Mouse (Mus musculus) liver, adult 2 months (tissue): Measurements from ENCODE around the gene Pkn3. TPM values are rescaled to one million over a fixed set of nuclear protein-coding genes. Genes with fewer than 3 reads are reported as not detected.
A peak's percentile ranks its signal among the peaks of the same experiment; 100 is the strongest.

Experiments
- DNase-seq: peaks from one replicate; pipeline ENCODE4 v3.0.0-alpha.2; 2011; ENCODE audit warnings: low read depth, low spot score; ENCODE audit errors: extremely low read depth
- H3K27ac ChIP-seq: fragments of 200-500 bp; replicated peaks from 2 replicates; pipeline ENCODE4 v1.5.1; 2012; ENCODE audit warnings: low read depth, mild to moderate bottlenecking, control low read depth, inconsistent platforms, low read length; ENCODE audit not compliant: insufficient read depth
- H3K27me3 ChIP-seq: fragments of 200-500 bp; 2 replicates; pipeline ENCODE4 v1.6.1; 2012; ENCODE audit warnings: mild to moderate bottlenecking, moderate library complexity, low read length, inconsistent platforms; ENCODE audit not compliant: control insufficient read depth, insufficient read depth
- H3K36me3 ChIP-seq: fragments of 200-500 bp; 2 replicates; pipeline ENCODE4 v1.6.1; 2012; ENCODE audit warnings: low read length, inconsistent platforms; ENCODE audit not compliant: control insufficient read depth, insufficient read depth
- H3K4me1 ChIP-seq: fragments of 200-500 bp; 2 replicates; pipeline ENCODE4 v1.6.1; 2011; ENCODE audit warnings: low read length; ENCODE audit not compliant: control insufficient read depth, insufficient read depth
- H3K4me3 ChIP-seq: fragments of 200-500 bp; 2 replicates; pipeline ENCODE4 v1.5.1; 2011; ENCODE audit warnings: low read depth, mild to moderate bottlenecking, control low read depth, low read length, moderate library complexity; ENCODE audit not compliant: insufficient read depth
- H3K79me2 ChIP-seq: fragments of 200-500 bp; 2 replicates; pipeline ENCODE4 v1.6.1; 2012; ENCODE audit warnings: inconsistent platforms, mild to moderate bottlenecking, low read length, moderate library complexity; ENCODE audit not compliant: control insufficient read depth, insufficient read depth
- H3K9ac ChIP-seq: fragments of 200-500 bp; 2 replicates; pipeline ENCODE4 v1.6.1; 2012; ENCODE audit warnings: low read depth, mild to moderate bottlenecking, control low read depth, inconsistent platforms, low read length
- CTCF ChIP-seq: fragments of 200-500 bp; IDR thresholded peaks from 2 replicates; pipeline ENCODE4 v1.5.1; 2011; ENCODE audit warnings: low read depth, low read length, control low read depth
- POLR2A ChIP-seq: fragments of 200-500 bp; IDR thresholded peaks from 2 replicates; pipeline ENCODE4 v1.6.1; 2011; ENCODE audit warnings: low read length, control low read depth; ENCODE audit not compliant: insufficient read depth; ENCODE audit errors: extremely low read depth
- WGBS: fragments of 180-500 bp; shearing (Covaris S2); methylation state at CpG from one replicate; pipeline ENCODE4 v1.1.7; 2018; 5-methylcytosine and 5-hydroxymethylcytosine counted together
- polyA plus RNA-seq: library from polyadenylated mRNA; depleted of rRNA; stranded (reverse); fragments of >200 nt; gene quantifications from 2 replicates; pipeline ENCODE4 v1.2.3, GENCODE M21; 2012
- total RNA-seq: library from RNA; depleted of rRNA; stranded (reverse); fragments of >200 nt; gene quantifications from 2 replicates; pipeline ENCODE4 v1.2.3, GENCODE M21; 2014

The Pkn3 gene
- total and polyA plus RNA-seq, 2 experiments: 0.74 to 1.5 TPM

DNA sequence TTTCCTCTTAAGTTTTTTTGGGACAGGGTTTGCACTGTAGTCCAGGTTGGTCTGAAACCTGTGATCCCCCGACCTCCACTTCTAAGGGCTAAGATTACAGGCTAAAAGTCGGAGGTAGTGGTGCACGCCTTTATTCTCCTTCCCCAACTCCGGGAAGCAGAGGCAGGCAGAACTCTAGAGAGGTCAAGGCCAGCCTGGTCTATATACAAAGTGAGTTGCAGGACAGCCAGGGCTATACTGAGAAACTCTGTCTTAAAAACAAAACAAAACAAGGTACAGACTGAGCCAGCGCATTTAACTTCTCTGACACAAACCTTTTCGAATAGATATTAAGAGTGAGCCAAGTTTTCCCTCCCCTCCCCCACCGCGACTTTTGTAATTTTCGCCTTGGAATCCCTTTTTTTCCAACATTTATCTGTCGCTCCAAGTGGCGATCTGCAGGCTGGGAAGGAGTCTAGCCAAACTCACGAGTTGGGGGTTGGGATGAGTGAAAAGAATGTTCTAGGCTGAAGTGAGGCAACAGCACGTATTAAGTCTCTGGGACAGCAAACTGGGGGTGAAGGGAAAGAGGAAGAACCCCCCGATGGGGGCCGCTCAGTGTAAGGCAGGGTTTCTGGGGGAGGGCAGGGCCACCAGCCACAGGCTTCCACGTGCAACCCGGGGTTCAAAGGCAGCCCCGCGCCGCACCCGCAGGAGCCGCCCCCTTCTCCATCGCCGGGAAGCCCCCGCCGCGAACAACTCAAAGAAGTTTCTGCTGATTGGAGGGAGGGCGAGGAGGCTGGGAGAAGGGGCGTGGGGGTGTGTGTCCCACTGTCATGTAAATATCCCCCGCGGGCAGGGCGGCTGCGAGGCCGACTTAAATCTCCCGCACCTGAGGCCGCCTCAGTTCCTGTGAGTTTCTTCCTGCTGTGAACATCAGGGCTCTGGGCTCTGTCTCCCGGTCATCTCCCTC lies 16.0 kb upstream of the Pkn3 start:
- H3K4me1 ChIP-seq: peaks cover 18% of the 10 kb centered on the region
- H3K79me2 ChIP-seq: peaks cover 3% of the 10 kb centered on the region; the same call in 1 of the 2 replicates
- H3K27ac ChIP-seq: peak overlapping the region; percentile 83
- no peaks in the 10 kb centered on the region for H3K36me3 ChIP-seq
- peak overlapping the region; percentile 71 for H3K4me3 ChIP-seq
- DNase-seq: peak; percentile 70
- H3K9ac ChIP-seq: peak overlapping the region; percentile 72
- no peak for TF ChIP-seq CTCF
- WGBS: 4% methylated on average over 37 of the region's 37 CpGs
- H3K27me3 ChIP-seq: no peaks in the 10 kb centered on the region

DNA sequence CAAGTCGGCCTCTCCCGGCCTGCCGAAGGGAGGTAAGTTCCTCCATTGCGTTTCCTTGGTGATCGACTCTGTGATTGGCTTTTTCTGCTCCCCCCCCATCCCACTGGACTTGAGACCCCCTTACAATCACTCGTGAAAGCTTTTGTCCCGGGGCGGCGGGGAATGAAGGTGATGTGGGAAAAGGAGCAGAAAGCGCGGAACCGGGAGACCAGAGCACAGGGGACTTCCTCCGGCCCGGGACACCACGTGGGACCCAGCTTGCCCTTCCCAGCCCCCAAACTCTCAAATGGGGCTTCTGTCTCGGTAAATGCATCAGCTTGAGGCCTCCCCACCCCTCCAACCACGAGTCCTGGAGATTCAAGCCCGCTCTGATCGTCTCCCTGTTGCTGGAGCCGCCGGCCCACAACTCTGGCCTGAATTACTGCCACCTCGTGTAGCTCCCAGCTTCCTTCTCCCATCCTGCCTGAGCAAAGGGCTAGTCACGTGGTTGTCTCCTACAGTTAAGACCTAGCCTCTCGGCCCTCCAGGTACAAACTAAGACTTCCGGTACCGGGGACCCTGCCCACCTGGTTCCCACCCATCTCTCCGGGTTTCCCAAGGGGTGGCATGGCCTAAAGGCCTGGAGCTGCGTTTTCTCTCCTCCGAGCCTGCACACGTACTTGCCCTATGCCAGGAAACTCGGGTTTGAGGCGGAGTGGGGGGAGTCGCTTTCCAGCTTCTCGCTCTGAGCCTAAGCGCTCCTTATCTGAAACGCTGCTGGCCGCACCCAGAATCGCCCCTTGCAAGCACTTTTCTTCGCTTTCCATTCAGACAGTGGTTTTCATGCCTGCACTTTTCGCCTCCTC lies 15.0 kb upstream of the Pkn3 start:
- Histone ChIP-seq H3K27me3 (no peaks in the 10 kb centered on the region), H3K27ac (peak overlapping the region; percentile 83), H3K4me1 (peaks cover 21% of the 10 kb centered on the region), H3K36me3 (no peaks in the 10 kb centered on the region), H3K9ac (peak overlapping the region; percentile 72), H3K4me3 (peak overlapping the region; percentile 71), H3K79me2 (peaks cover 8% of the 10 kb centered on the region)
- DNase-seq: peak; percentile 84
- under 1% methylated on average over 40 of the region's 40 CpGs for WGBS
- 0 out of 2 replicates have a peak, but pooled peaks have one; percentile 42 for TF ChIP-seq POLR2A
- no peak; the same call in 1 of the 2 replicates for TF ChIP-seq CTCF

DNA sequence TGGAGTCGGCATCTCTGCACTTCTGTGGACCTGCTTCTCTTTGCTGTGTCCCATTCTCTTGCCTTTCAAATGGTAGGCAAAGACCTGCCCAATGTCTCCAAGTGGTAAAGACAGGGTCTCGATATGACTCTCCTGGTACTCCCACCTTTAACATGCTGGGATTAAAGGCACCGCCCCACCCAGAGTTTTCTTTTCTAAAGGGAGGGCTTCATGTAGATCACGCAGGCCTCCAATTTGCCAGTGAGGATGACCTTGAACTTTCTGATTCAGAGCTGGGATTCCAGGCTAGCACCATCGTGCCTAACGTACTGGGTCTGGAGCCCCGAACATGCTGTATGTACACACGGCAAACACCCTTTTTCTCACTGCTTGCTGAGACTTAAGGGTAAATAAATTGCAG lies 14.2 kb upstream of the Pkn3 start:
- peaks cover 22% of the 10 kb centered on the region for H3K4me1 ChIP-seq

DNA sequence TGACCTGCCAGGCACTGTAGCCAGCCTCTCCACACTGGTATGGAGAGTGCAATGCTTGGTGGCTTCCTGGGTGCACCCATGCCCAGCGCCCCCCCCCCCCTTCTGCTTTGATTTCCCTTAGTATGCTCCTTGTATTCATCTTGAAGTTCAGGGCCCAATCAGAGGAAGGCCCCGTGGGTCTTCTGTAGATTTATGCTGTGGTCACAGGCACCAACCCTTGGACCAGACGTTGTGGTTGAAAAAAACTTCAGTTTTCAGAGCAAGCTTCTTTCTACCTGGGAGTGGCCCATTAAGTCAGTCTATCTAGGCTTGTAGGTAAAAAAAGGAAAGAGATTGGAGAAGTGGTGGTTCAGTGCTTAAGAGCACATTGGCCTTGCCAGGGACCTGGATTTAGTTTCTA lies 13.7 kb upstream of the Pkn3 start:
- WGBS: 55% methylated on average over 3 of the region's 3 CpGs
- TF ChIP-seq CTCF (no peak), POLR2A (no peak)
- H3K4me1 ChIP-seq: peaks cover 22% of the 10 kb centered on the region

More for the DNA sequence above, 14.2 kb upstream of the Pkn3 start:
- Histone ChIP-seq H3K27ac (peak overlapping the region; percentile 83), H3K79me2 (peaks cover 8% of the 10 kb centered on the region), H3K36me3 (peaks cover under 1% of the 10 kb centered on the region; the same call in 1 of the 2 replicates), H3K9ac (peak overlapping the region; percentile 72), H3K27me3 (no peaks in the 10 kb centered on the region), H3K4me3 (peak overlapping the region; percentile 71)
- TF ChIP-seq POLR2A (no peak), CTCF (no peak)
- peak; percentile 53 for DNase-seq
- 12% methylated on average over 8 of the region's 8 CpGs for WGBS

DNA sequence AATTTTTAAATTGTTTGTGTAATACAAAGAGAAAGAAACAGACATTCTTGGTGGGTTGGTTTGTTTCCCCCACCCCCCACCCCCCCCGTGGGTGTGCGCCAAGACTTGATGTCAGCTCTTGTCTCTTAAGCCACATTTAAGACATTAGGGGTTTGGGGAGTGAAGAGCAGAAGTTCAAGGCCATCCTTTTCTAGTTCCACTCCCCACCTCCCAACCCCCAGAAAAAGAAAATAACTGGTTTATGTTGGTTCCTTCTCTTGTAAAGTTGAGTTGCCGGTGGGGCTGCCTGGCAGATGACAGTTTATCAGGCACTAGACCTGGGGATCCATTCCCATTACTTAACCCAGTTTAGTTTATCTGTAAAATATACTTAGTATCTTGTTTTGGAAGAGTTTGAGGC lies 13.2 kb upstream of the Pkn3 start:
- Histone ChIP-seq H3K36me3 (peaks cover 5% of the 10 kb centered on the region; the same call in 1 of the 2 replicates), H3K4me3 (no peak overlapping the region), H3K27ac (no peak overlapping the region), H3K27me3 (no peaks in the 10 kb centered on the region), H3K4me1 (peaks cover 22% of the 10 kb centered on the region), H3K9ac (no peak overlapping the region), H3K79me2 (peaks cover 8% of the 10 kb centered on the region)
- 72% methylated on average over 3 of the region's 3 CpGs for WGBS
- DNase-seq: no peak
- TF ChIP-seq CTCF (no peak), POLR2A (no peak)

More for the DNA sequence above, 13.7 kb upstream of the Pkn3 start:
- H3K4me3 ChIP-seq: no peak overlapping the region
- peaks cover 8% of the 10 kb centered on the region for H3K79me2 ChIP-seq
- H3K27ac ChIP-seq: 0 out of 2 replicates have a peak overlapping the region, but pooled peaks have one; percentile 83
- DNase-seq: no peak
- H3K27me3 ChIP-seq: no peaks in the 10 kb centered on the region
- no peak overlapping the region for H3K9ac ChIP-seq
- H3K36me3 ChIP-seq: peaks cover 3% of the 10 kb centered on the region; the same call in 1 of the 2 replicates
